Mouse (Mus musculus): Measurements from ENCODE around the gene Plcb3.

The Plcb3 gene

GRCm38 (mm10) chr19:6970460-6971085 lies 5.7 kb downstream of the Plcb3 start:
- DNase-seq (ENCODE audit: low spot score in 2 of 2) = no peak

DNA sequence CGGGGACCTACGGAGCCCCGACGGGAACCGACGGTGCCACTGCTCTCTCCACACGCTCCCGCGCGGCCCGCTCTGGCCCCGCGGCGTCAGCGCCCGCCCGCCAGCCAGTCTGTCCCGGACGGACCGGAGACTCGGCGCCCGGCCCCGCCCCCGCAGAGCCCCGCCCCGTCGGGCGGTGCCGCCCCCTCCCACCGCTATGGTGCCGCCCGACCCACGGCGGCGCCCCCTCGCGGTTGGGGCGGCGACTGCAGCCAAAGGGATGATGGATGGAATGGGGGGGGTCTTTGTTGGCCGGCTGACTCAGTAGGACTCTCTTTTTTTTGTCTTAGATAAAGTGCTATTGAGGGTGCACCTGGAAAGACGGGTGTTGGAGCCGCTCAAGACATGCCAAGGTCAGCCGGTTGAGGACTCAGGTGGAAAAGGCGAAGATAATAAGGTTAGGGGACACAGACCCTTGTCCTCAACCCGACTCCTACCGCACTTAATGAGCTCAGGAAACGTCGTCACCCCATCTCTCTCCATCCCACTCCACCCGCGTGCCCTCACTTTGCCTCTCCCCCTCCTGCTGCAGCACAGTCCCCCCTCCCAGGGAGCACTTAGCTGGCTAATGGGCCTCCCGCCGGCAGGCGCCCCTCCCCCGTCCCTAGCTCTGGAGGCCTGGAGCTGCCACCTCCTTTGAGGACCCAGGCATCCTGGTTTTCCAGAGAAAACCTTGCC lies 6.4 kb downstream of the Plcb3 start:
- no peak for DNase-seq (ENCODE audit: low spot score in 2 of 2)

DNA sequence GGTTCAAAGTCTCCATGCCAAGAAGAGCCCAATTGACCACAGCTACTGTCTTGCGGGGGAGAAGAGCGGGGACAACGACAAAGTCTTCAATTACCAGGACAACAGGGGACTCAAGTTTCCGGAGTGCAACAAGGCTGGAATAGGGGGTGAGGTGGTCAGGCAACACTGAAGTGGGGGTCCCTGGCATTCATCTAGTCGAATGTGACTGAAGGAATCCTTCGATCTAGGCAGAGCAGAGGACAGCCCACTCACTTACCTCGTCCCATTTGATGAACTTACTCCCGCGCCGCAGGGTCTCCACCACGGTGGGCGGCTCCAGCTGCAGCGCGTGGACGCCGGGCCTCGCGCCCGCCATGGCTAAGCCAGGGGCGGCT lies 7.0 kb downstream of the Plcb3 start:
- no peak for DNase-seq (ENCODE audit: low spot score in 2 of 2)

DNA sequence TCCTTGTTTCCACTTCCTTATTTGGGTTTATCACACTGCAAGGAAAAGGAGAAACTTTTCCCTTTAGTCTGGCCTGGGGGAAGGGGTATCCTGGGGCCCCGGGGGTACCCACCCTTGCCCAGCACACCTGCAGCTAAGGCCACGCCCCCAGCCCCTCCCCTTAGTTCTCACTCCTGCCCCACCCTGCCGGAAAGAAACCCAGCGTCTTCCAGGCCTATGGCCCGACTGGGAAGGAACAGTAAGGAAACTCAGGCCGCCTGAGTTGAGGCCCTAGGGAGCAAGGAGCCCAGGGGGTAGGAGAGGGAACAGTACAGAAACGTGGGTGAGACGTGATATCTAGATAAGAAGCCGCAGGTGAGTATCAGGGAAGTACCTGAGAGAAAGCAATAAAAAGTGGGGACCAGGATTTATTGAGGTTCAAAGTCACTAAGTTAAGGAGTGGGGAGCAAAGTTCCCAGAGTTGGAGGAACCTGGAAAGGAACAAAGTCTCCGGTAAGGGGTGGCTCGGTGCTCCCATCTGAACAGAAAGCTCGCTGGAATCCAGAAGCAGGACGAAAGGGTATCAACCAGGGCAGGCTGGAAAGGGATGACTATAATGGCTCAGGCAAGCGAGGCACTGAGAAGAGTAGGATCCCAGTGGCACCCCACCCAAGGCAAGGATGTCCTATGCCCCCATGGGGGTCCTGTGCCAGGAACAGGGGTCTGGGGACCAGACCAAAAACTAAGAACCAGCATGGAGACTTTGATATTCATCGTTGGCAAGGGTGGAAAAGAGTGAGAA lies 7.6 kb downstream of the Plcb3 start:
- DNase-seq (ENCODE audit: low spot score in 2 of 2) = no peak

DNA sequence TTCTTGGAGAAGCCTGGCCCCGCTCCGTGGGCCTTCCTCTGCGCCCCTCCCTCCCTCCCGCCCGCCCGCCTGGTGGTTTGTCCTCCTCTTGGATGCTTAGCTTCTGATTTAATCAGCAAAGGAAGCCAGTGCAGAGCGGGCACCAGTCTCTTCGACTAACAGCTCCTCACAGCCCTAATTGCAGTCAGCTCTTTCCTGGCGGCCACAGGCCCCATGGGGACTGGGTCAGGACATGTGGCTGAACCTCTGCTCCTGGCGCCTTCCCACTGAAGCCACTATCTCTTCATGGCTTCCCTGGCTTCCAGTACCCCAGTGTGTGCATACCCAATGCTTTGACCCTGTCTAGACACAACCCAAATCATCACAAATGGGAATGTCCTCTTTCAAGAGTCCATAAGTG lies 19.8 kb downstream of the Plcb3 start:
- no peak for DNase-seq (ENCODE audit: low spot score in 2 of 2)

DNA sequence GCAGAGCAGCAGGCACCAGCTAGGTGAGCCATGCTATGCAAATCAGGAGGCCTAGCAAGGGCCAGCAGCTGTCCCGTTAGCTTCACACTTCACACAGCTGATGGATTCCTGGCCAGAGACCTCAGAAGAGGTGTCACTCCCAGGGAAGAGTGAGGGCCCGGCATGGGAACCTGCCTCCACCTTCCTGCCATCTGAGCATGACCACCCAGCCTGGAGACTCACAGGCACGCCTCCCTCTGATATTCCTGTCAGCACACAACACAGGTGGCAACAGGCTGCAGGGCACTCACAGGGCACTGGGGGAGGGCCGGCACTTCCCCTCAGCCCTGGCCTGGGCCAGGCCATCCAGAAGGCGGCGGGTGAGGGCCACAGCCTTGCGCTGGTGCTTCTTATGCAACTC lies 20.8 kb downstream of the Plcb3 start:
- DNase-seq (ENCODE audit: low spot score in 2 of 2) = no peak

- no peak for DNase-seq (ENCODE audit: low spot score in 2 of 2)
Measured at GRCm38 (mm10) chr19:6954046-6954445, 22.2 kb downstream of the Plcb3 start.

DNA sequence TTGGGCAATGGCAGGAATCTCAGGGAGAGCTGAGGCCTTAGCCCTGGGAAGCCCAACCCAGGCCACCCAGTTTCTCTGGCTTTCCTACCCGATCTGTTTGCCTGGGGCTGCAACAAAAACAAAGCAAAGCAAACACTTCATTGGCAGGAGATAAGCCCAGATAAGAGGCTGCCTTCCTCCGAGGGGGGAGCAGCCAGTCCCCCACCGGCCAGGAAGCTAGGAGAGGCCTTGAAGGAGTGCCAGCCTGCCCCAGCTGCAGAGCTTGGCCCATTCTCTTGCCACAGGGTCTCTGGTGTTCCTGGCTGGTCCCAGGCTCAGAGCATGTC lies 23.6 kb downstream of the Plcb3 start:
- no peak for DNase-seq (ENCODE audit: low spot score in 2 of 2)

GRCm38 (mm10) chr19:6951994-6952711 lies 24.1 kb downstream of the Plcb3 start:
- peak; percentile 62 to 73 for DNase-seq (ENCODE audit: low spot score in 2 of 2)

GRCm38 (mm10) chr19:6951381-6951968 lies 24.8 kb downstream of the Plcb3 start:
- peak; percentile 90 to 95 for DNase-seq (ENCODE audit: low spot score in 2 of 2)

DNA sequence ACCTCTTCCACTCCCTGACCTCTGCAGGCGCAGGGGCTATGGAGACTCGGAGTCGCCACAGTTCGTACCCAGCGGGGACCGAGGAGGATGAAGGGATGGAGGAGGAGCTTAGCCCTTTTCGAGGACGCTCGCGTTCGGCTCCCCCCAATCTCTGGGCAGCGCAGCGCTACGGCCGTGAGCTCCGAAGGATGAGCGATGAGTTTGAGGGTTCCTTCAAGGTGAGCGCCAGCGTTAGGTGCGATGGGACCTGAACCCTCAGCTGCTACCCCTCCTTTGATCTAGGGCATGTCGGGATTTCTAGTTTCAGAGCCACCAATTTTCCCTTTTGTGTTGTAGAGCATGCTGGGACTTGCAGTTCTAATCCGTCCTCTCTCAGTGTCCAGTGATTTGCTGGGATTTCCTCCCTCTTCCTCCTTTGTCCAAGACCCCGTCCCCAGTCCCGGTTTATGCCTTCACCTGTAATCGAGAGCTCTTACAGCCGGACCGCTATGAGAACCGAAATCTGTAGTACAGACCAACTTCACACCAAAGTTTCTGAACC lies 25.6 kb downstream of the Plcb3 start:
- DNase-seq (ENCODE audit: low spot score in 2 of 2) = no peak

DNA sequence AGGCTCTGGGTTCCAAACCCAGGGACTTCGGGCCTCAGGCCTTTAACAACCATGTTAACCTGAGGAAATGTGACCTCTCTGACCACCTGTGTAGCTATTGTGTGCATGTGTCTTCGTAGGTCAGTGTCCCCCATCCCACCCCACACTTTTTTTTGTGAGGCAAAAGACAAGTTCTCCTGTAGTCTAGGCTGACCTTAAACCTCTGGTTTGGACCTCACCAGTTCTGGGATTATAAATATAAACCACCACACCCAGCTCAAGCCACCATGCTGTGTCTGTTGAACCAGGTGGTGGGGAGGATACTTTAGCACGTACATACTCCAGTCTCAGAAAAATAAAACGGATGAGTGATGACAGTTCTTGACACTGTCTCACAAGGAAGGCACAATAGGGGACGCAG lies 26.3 kb downstream of the Plcb3 start:
- no peak for DNase-seq (ENCODE audit: low spot score in 2 of 2)

DNA sequence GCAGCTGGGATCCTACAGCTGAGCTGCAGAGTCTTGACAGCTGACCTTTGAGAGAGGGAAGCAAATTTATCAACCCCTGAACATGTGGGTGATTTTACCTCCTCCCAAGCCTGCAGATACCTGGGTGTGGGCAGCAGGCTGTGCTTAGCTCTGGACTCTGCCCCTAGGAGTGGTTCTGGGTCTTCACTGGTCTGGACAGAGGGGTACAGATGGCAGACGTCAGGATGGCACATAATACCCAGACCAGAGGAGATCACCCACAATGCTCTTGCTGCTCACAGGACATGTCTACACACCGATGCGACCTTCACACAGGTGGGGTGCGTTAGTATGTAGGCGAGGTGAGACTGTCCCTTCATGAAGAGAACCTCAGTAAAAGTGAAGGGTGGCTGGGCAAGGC lies 26.7 kb downstream of the Plcb3 start:
- no peak for DNase-seq (ENCODE audit: low spot score in 2 of 2)

DNA sequence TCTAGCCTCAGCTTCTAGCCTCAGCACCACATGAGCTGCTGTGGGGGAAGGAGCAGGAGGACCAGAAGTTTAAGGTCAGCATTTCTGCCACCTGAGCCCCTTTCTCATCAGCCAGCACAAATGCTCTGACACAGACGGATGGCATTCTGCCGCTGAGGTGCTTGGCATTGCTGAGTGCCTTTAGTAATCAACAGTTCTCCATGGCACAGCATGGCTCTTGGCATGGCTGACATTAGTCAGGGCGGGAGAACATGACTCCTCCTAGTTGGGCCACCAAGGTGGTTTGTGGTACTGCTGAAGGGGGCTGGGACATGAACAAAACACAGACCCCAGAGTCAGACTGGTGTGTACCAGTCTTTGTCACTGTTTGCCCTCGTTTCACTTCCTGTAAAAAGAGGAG lies 28.1 kb downstream of the Plcb3 start:
- DNase-seq (ENCODE audit: low spot score in 2 of 2) = no peak

DNA sequence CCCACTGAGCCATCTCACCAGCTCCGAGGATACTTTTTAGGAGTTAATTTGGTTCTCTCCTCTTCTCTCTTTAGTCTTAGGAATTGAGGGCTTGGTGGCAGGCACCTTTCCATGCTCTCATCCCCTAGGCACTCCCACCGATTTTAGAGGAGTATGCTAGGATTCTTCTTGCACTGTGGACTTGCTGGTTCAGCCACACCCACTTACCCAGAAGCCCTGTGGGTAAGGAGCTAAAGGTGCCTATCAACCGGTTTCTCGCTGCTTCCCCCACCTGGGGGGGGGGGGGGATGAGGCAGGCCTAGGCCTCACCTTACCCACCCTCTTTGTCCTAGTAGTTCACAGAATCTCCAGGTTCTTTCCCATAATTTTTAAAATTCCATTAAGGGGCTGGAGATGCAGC lies 28.5 kb downstream of the Plcb3 start:
- DNase-seq (ENCODE audit: low spot score in 2 of 2) = no peak

DNA sequence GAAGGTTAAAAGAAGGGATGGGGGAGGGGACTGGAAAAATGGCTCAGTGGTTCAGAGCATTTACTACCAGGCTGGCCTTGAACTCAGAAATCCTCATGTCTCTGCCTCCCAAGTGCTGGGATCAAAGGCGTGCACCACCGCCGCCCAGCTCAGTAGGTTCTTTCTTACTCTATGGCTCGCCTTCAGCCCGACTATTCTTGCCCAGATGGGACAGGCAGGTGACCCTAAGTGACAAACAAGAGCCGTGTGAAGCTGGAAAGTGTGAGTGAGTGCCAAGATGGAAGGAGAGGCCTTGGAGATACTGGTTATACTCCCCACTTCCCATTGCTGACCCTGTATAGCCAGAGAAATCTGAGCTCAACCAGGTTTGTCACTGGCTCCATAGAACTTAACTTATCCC lies 32.6 kb downstream of the Plcb3 start:
- DNase-seq (ENCODE audit: low spot score in 2 of 2) = no peak

GRCm38 (mm10) chr19:6942764-6943163 lies 33.5 kb downstream of the Plcb3 start:
- DNase-seq (ENCODE audit: low spot score in 2 of 2) = no peak

DNA sequence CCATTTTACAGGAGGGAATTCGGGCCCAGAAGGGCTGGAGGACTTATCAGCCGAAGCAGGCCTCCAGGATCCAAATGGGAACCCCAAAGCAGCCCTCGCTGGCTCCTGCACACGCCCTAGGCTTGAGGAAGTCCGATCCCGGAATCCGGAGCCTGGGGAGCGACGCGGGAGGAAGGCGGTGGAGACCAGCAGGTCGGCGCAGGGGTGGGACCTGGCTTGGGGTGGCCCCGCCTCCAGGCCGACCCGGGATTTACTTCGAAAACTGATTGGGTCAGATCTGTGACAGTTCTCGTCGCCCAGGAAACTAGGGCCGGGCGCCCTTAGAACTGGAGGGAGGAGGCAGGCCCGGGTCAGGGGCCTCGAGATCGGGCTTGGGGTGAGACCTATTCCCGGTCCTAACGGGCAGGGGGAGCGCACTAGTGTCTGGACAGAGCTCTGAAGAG lies 34.0 kb downstream of the Plcb3 start, which contains the start of gene Gpr137:
Gene Gpr137 (minus strand): TSS at position 232 of the 443 bp plus-strand sequence.
- peak; percentile 93 for DNase-seq (ENCODE audit: low spot score in 2 of 2)

- DNase-seq (ENCODE audit: low spot score in 2 of 2) = peak; percentile 85 to 87
Measured at GRCm38 (mm10) chr19:6941372-6942248, 34.7 kb downstream of the Plcb3 start, which contains the start of gene Bad. Gene Bad (plus strand): TSS chr19:6941861.

Measured in right cerebral cortex, postnatal 36 days (tissue).